Mouse (Mus musculus) Muller cell, postnatal 12 days (primary cell): ENCODE results near the gene Fh1.

ENCODE experiments used
- DNase-seq: peaks from one replicate; pipeline ENCODE4 v3.0.0-alpha.2; 2015; ENCODE audit errors: inconsistent ontology term

Fh1 gene

DNA sequence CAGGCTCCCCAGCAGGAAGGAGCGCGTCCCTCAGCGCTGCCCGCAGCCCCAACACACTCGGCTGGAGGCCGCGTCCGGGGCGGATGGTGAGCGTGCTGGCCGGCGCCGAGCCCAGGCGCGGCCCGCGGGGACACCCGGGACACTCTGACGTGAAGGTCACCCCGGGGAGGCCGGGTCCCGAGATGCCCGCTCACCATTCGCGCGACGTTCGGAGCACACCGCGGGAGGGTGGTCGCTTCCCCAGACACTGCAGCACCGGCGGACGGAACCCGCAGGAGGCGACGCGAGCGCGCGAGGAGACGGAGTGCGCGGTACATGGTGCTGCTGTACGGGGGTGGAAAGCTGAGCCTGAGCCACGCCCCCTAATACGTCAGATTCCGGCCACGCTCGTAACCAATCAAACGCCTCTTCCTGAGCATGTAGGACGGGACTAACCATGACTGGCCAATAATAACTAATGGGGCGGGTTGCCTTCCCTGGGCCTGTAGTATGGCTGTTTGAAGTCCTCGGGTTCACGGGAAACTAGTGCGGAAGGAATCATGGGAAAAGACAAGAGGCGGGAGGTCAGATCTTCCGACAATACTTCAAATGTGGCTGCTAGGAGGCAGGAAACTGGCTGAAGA, at the start of gene Fh1:
Fh1 (minus strand) TSS at position 379 of the 623 bp plus-strand sequence.
- peak; percentile 97 for DNase-seq

DNA sequence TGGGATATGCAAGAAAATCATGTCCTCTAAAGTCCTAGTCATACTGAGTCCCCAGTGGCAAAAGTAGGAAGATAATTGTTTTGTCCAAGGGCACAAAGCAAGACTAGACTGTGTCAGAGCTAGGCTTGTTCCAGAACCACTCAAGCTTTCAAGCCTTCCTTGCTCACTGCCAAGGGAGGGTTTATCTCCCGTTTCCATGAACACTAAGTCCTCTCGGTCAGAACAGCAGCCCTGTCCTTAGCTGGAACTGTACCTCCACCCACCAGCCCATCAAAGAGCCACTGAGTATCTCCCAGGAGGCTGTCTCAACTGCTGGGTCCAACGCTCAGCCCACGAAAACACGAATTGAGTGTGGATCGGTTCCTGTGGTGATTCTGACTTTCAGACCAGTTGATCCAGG, 49.7 kb upstream of the Fh1 start:
- DNase-seq, result no peak

DNA sequence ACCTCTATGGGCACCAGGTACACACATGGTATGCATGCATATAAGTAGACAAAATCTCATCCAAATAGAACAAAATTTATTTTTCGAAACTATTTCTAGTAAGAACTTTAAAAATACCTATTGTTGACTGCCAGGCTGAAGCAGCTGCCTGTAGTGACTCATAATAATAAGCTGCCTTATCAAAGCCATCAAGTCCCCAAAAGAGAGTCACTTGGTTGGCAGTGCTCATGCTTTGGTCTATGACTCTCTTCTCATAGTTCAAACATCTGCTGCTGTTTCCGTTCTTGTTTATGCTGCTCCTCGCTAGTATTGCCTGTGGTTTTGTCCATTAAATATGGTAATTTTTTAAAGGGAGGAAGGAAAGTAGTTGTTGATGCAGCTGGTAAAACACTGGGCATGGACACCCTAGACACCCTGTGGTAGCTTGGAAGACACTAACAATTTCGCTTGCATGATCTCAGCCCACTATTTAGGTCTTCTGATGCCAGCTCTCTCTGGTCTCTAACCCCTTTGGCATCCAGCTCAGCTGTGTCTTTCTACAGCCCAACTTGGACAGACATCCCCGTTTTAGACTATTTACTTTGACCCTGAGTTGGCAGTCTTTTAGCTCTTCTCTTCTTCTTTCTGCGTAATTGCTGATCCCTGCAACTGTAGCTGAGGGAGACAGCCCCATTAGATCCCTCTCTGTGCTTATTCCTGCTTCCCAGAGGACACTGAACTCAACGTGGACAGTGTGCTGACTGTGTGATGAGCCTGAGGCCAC, 48.3 kb upstream of the Fh1 start:
- no peak for DNase-seq

DNA sequence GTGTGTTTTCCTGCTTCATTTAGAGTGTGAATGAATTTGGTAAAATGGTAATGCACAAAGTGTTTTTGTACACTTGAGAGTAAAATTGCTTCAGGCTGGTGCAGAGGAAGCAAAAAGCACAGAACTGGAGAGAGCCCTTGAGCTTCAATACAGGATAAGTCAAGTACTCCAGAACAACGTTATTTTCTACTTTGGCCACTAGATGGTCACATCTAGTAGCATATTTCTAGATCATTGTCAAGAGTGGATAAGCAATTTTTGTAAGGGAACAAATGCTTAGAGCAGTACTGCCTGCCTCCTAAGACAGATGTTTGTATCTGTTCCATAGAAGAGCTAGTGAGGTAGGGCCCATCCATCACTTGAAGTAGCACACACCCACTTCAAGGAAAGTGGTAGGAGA, 46.2 kb upstream of the Fh1 start:
- no peak for DNase-seq

DNA sequence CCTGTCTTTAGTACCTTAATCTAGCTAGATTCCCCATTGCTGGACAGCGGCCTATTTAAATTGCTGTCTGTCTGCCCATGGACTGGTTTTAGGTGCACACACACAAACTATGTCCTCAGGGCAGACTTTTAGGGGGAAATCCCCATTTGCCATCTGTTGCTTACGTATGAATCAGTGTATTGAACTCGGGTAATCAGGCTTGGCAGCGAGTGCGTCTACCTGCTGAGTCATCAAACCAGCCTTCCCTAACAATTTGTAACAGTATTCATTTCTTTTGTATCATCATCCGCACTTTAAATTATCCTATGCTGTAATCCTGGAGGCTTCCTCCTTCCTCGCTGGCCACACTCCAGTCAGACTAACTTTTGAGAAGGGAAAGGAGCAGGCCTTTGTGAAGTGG, 44.6 kb upstream of the Fh1 start:
- peak; percentile 90 for DNase-seq

DNA sequence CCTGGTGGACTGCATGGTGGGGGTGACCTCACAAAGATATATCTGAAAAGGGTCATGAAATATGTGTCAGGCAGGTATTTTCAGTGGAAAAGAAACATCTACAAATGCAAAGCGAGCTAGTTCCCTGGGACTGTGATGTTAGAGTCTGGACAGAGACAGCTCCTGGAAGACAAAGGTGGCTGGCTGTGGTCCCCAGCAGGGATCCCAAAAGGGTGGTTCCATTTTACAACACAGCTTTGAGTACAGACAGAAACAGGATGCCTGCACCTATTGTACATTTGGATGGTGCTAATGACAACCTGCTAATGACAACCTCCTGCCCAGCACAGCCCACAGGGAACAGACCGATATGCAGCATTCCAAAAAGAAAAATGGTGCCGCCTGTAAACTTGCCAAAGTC, 44.0 kb upstream of the Fh1 start:
- DNase-seq, result no peak

DNA sequence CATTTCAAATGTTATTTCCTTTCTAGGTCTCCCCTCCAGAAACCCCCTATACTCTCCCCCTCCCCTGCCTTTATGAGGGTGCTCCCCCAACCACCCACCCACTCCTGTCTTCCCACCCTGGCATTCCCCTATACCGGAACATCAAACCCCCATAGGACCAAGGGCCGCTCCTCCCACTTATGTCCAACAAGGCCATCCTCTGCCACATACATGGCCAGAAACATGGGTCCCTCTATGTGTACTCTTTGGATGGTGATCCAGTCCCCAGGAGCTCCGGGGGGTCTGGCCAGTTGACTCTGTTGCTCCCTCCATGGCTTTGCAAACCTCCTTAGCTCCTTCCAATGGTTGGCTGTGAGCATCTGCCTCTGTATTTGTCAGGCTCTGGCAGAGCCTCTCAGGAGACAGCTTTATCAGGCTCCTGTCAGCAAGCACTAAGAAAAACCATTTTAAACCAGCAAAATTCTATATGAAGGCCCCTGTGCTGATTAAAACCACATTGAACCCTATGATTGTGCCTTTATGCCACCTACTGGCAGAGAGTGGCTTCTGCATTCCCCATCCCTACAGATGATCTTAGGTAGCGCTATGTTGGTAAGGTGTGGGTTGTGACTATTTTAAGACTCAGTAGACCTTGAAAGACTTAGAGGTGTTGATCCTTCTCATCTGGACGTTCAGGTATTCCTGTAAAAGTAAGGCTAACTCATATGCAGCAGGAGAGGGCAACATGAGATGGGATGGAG, 43.4 kb upstream of the Fh1 start:
- DNase-seq, result no peak

DNA sequence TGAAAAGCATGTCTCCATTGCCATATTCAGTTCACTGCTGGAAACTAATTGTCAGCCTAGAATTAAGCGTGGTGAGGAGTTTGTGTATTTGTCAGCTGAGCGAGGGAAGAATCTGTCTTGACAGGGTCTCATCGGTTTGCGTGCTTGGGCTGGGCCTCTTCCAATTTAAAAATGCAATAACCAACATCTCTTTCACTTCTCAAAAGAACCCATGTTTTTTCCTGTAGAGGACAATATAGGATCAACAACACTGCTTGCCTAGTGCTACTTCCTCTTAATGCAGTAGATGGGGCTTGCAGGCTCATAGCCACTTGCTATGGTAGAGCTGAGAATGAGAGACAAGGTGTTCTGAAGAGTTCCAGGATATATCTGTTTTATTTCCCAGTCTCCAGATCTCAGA, 34.5 kb upstream of the Fh1 start:
- no peak for DNase-seq

DNA sequence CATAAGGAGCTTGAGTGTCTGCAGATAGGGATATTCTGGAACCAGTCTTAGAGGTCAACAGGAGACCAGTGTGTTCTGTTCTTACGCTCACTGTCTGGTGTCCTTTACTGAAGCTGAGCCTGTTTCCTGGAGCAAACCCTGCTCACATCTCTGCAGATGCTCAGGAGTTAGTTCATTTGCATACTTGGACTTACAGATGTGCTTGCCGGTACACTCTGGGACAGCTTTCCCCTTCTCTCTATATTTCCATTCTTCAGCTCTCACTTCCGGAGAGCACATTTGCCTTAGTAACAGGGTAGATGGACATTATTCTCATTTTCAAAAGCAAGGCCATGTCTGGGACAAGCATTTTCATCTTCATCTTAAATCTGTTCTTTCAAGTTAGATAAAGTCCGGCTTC, 23.2 kb upstream of the Fh1 start:
- no peak for DNase-seq

DNA sequence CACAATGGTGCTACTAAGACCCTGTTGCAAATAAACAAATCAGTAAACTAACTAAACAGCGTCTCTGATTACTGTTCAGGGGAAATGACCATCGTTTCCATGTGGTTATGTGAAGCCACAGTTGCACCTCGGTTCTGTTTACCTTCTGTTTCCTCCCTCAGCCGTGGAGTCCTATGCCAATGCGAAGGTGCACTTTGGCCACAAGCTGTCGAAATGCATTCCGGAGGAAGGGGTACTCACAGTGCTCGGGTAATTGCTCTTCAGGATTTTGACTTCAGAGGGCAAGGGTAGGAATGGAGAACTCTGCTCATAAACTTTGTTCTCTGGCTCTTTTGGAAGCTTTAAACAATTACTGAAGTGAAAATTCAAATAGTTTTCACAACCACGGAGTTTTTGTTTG, 21.5 kb upstream of the Fh1 start:
- no peak for DNase-seq

DNA sequence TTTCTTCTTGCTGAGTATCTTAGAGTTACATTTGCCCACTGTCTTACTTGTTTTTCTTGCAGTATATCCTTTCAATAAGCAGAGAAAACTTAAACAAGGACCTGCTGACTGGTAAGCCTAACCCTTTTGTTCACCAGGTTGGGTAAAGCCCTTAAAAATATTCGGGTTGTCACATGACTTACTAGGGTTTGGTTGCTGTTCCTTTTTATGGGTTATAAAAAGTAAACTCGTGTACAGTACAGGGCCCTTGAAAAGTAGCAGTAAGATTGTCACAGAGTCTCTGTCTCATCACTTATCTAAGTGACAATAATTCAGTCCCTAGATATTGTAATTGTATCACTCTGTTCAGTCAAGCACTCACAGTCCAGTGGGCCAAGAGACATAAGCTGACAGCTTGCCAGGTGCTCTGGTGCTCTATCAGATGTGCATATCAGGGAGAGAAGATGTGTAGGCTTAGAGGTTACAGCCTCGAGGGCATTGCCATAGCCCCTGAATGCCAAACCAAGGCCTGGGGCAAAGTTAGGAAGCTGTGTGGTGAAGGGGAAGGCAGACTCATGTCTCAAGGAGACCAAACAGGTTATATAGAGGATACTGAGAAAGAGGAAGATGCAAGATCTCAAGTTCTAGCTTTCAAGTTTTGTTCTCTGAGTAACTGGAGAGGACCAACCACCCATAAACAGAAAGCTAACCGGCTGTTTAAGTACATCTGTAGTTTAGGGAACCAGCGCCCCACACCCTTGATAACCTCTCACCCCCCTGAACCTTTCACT, 18.2 kb upstream of the Fh1 start:
- DNase-seq, result no peak

DNA sequence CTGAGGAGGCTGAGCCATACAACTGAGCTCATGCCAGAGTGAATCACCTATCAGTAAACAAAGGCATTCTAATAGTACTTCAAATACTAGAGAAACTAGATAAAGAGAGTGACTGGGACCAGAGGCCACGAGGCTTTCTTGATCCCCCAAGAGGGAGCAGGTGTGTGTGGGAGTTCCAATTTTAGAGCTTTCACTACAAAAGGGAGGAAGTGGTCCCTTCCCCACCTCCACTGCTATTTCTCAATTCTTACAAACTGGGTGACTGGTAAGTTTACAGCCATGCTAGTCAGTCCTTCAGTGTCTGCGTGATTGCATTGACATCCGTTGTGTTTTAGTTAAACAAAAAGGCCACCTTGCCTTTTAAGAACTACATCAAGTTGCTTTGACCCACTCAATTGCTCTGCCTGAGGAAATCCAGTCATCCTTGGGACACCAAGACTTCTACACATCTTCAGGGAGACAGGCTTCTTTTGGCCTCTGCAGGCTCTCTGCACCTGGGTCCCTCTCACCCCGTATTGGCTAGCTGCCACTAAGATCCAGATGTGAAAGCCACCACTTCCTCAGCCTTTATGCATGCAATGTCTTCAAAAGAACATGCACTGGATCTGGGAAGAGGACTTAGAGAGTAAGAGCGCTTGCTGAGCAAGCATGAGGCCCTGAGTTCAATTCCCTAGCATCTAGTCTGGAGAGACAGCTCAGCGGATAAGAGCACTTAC, 15.2 kb upstream of the Fh1 start:
- DNase-seq, result no peak

DNA sequence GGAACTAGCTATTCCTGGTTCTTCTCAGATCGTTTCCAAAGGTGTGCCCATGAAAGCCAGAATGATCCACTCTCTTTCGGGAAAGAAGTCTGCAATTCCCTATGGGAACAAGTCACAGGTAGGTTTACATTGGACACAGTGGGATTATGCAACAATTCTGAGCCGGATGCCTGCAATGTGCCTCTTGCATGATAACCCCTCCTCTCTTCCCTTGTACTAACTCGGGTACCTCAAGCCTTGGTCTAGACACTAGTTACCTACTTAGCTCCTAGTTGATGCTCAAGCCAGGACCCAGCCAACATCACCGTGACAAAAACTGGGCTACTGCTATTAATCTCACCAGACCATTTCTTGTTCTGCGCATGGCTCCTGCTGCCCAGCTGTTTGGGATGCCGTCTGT, 13.6 kb upstream of the Fh1 start:
- no peak for DNase-seq

DNA sequence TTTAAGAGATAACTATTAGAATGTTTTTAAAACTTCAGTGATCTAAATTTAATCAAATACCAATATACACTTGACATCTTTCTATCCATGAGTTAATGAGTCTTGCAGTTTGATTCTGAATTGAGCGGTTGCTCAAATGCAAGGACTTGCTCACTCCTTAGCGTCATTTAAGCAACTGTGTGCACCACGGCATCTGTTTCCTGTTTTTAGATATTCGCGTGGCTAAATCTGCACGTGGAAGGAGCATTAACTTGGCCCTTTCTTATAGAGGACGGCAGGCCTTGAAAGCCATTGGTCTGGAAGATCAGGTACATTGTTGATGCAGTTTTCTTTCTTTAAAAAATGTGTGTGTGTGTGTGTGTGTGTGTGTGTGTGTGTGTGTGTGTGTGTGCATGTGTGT, 12.2 kb upstream of the Fh1 start:
- DNase-seq, result no peak

DNA sequence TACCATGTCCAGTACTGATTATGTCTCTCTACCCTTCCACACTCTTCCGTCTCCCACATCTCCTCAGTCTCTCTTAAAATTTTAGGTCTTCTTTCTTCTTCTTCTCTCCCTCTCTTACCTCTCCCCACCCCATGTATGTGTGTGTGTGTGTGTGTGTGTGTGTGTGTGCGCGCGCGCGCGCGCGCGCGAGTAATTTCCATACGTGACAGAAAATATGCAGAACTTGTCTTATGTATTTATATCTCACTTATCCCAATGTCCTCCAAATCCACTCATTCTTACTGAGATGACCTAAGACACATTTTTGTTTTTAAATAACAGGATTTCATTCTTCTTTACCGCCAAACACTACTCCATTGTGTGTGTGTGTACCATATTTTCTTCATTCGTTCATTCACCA, 7.0 kb upstream of the Fh1 start:
- no peak for DNase-seq

DNA sequence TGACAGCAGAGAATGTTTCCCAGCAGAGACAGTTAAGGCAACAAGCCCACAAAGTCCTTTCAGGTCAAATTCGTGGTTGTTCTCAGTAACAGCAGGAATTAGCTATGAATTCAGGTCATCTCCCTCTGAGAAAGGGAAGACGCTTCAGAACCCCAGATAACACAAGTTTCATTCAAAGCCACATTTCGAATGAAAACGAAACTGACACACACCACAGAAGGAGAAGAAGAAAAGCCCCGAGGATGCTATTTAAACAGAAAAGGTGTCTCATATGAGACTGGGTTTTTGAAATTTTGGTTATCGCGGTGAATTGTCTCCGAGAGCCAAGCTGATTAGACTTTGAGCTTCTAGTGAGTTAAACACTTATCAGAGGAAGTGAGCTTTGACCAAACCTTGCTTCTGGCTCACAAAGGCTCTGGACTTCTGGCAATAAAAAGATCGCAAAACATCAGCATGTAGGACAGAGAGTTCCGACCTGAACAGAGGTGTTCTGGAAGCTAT, 6.3 kb upstream of the Fh1 start:
- DNase-seq, result no peak

DNA sequence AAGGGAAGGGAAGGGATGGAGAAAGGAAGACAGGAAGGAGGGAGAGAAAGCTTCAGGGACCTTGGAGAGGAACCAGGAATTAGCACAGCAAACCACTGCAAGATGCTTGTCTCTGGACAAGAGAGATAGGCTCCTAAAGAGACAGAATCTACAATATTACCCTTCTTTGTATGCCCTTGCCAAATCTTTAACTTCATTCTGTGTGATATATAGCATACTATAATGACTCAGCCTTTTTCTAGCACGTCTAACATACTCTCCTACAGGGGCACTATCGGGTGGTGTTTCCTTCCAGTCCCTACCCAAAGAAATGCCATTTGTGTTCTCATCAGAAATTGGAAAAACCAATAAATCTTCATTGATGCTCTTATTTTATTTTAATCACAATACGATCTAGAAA, 5.6 kb upstream of the Fh1 start:
- DNase-seq, result no peak

DNA sequence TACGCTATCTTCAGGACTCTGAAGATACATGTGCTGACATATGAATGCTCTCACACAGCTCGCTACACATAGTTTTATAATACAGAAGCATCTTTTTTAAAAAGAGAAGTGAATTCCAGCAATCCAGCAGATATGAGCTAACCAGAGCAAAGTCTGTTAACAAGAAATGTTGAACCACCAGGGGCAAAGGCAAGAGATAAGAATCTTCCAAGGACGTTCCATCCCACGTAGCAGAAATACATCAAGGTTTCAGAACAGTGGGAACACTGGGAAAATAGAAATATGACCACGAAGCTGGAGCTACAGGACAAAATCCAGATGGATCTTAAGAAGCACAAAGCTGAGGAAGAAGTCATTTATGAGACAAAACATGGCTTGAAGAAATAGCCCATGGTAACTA, 4.9 kb upstream of the Fh1 start:
- no peak for DNase-seq

DNA sequence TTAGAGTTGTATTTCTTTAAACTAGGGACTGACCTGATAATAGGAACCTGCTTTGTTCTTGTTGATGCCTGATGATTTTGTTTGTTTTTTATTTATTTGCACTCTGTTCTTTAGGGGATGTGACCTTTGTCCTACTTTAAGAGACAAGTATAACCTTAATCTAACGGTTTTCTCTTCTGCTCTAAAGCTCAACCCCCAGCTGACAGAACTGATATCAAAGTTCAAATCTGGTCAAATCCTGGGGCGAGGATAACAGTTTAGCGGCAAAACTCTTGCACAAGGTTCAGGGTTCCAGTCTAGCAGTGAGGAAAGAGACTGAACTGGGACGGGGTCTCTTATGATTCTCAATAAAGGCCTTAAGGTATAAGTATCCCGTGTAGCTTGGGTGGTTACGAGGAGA, 3.8 kb upstream of the Fh1 start:
- no peak for DNase-seq

DNA sequence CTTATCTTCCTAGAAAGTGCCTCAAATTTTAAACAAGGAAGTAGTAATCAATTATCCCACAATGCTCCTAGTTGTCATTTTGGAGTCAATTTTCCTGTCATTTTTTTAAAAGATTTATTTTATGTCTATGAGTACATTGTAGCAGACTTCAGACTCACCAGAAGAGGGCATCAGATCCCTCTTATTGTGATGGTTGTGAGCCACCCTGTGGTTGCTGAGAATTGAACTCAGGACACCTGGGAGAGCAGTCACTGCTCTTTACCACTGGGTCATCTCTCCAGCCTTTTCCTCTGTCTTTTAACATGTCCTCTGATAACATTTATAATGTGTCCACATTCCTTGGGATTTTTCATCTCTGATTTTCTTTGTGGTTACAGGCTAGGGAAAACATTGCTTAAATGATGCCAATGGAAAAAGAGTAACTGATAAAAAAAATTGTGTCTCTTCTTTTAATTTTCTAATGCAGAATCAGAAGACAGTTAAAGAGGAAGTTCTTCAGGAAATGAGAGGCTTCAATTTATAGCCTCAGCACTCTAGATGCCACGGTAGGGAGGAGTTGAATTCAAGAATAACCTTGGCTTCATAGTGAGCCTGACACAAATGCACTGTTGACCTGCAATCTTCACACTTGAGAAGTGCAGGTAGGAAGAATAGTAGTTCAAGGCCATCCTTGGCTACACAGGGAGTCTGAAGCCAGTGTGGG, 706 bp upstream of the Fh1 start:
- DNase-seq, result no peak

DNA sequence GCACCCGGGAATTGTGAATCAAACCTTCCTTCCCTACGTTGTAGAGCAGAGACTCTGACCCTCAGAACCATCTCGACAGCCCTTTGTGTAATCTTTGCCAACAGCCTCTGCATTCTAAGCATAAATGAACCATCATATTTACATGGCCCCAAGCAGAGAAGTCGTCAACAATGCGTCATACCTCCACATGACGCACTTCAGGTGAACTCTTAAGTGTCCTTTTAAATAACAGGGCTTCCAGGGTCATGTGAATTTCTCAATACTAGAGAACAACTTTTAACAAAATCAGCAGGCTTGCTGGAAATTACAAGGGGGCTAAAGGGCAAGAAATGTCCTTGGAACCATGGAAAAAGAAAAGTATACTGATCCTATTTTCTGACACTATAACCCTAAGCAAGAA, 1.8 kb downstream of the Fh1 start:
- DNase-seq, result no peak
